Mouse (Mus musculus) heart, embryonic 15.5 days (tissue): Measurements from ENCODE around the gene Xylt1. TPM values are rescaled to one million over a fixed set of nuclear protein-coding genes. Genes with fewer than 3 reads are reported as not detected.

ENCODE experiments used
- ATAC-seq: fragments of 200-750 bp; cut with Nextera tagmentation; replicated peaks from 2 replicates; pipeline ENCODE4 v1.8.0; 2017; ENCODE audit warnings: low read depth, moderate TSS enrichment; ENCODE audit not compliant: insufficient number of reproducible peaks, insufficient read depth, low FRiP score
- H3K27ac ChIP-seq: fragments of 300-500 bp; sonication (generic); 2 replicates; pipeline ENCODE4 v1.5.1; 2015; ENCODE audit warnings: mild to moderate bottlenecking, inconsistent platforms
- H3K27me3 ChIP-seq: fragments of 300-500 bp; sonication (generic); 2 replicates; pipeline ENCODE4 v1.6.1; 2015; ENCODE audit warnings: inconsistent platforms
- H3K36me3 ChIP-seq: fragments of 300-500 bp; sonication (generic); 2 replicates; pipeline ENCODE4 v1.6.1; 2015; ENCODE audit warnings: mild to moderate bottlenecking, inconsistent platforms
- H3K4me1 ChIP-seq: fragments of 300-500 bp; sonication (generic); replicated peaks from 2 replicates; pipeline ENCODE4 v1.6.1; 2015; ENCODE audit warnings: inconsistent platforms
- H3K4me2 ChIP-seq: fragments of 300-500 bp; sonication (generic); 2 replicates; pipeline ENCODE4 v1.6.1; 2015; ENCODE audit warnings: inconsistent platforms, mild to moderate bottlenecking, moderate library complexity
- H3K4me3 ChIP-seq: fragments of 300-500 bp; sonication (generic); 2 replicates; pipeline ENCODE4 v1.5.1; 2015; ENCODE audit warnings: mild to moderate bottlenecking, inconsistent platforms
- H3K9ac ChIP-seq: fragments of 300-500 bp; sonication (generic); 2 replicates; pipeline ENCODE4 v1.6.1; 2015; ENCODE audit warnings: mild to moderate bottlenecking, inconsistent platforms
- H3K9me3 ChIP-seq: fragments of 300-500 bp; sonication (generic); replicated peaks from 2 replicates; pipeline ENCODE4 v1.6.1; 2016; ENCODE audit warnings: inconsistent platforms
- WGBS: fragments of 180-500 bp; shearing (Covaris S2); methylation state at CpG from one replicate; pipeline ENCODE4 v1.1.7; 2015; ENCODE audit warnings: mixed read lengths; 5-methylcytosine and 5-hydroxymethylcytosine counted together
- polyA plus RNA-seq: library from polyadenylated mRNA; unstranded; fragments of >200 nt; fragmentation: Nextera tagmentation; extraction: Ambion mirVana; gene quantifications from 2 replicates; pipeline ENCODE4 v1.2.1, GENCODE M21; 2015

The Xylt1 gene
- polyA plus RNA-seq, 1 experiment from 2014 or later: 0.91 TPM

DNA sequence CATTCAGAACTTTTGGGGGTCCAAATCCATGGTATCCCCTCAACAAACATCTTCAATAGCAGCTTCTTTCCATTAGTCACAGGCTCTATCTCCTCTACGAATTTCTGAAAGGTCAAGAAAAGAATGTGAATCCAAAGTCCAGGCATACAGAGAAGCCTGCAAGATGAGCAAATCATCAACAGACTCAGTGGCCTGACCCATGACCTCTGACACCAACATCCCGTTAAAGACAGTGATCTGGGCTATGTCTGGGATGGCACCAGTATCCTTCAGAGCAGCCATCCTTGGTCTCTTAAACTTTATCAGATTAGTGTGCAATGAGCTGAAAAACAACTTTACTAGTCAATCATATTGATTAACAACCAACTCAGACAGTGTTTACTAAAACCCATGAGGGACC lies 163.3 kb downstream of the Xylt1 start:
- Histone ChIP-seq H3K4me3 (no peak overlapping the region), H3K4me2 (no peak overlapping the region), H3K27ac (no peak overlapping the region), H3K4me1 (peaks cover 18% of the 10 kb centered on the region), H3K9ac (no peak overlapping the region), H3K36me3 (no peaks in the 10 kb centered on the region), H3K27me3 (no peaks in the 10 kb centered on the region), H3K9me3 (no peaks in the 10 kb centered on the region)
- no peak for ATAC-seq
- 49% methylated on average over 2 of the region's 2 CpGs for WGBS

DNA sequence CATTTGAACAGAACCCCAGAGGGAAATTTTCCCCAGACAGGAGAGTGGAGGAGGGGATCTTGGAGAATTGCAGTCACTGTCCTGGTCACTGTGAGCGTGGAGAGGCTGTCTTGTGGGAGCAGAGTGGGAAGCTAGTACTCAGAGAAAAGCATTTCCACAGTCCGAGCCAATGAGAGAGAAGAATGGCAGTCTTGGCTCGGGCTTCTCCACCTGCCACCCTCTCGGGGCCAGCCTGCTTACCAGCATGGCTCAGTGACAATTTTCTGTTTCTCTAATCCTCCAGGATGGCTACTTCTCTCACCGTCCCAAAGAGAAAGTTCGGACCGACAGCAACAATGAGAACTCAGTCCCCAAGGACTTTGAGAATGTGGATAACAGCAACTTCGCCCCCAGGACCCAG lies 167.5 kb downstream of the Xylt1 start:
- Histone ChIP-seq H3K9ac (no peak overlapping the region), H3K27ac (no peak overlapping the region), H3K27me3 (no peaks in the 10 kb centered on the region), H3K36me3 (no peaks in the 10 kb centered on the region), H3K9me3 (no peaks in the 10 kb centered on the region), H3K4me1 (peaks cover 2% of the 10 kb centered on the region), H3K4me2 (no peak overlapping the region), H3K4me3 (no peak overlapping the region)
- 72% methylated on average over 8 of the region's 8 CpGs for WGBS
- no peak for ATAC-seq

DNA sequence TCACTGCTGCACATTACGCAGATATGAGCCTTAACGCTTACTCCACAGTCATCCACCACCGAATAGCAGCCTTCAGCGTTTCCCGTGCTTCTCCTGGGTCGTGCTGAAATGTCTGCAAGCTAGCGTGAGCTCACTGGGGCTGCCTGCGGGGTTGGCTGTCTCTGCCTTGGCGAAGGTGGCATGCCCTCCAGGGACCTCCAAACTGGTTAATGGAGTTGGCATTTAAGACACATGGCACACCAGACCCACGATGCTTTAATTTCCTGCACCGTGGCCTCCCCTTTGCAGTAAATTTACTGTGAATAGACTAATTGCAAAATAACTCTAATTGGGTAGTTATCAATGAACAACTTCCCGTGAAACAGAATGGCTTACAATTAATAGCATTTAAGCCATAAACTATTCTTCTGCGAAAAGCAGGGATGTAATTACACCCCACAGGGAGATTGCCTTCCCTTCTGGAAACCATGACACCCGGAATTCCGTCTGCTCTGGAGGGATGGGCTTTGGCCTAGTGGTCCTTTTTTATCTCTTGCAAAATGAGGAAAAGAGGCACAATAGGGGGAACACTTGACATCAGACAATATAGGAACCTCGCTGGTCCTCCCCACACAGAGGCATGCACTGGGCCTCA lies 170.3 kb downstream of the Xylt1 start:
- whole genome bisulfite sequencing: 84% methylated on average over 16 of the region's 16 CpGs
- no peaks in the 10 kb centered on the region for H3K36me3 ChIP-seq
- H3K9ac ChIP-seq: no peak overlapping the region
- no peak overlapping the region for H3K4me3 ChIP-seq
- no peak overlapping the region for H3K4me2 ChIP-seq
- H3K27me3 ChIP-seq: no peaks in the 10 kb centered on the region
- no peaks in the 10 kb centered on the region for H3K9me3 ChIP-seq
- peaks cover 9% of the 10 kb centered on the region for H3K4me1 ChIP-seq
- ATAC-seq: no peak
- no peak overlapping the region for H3K27ac ChIP-seq

DNA sequence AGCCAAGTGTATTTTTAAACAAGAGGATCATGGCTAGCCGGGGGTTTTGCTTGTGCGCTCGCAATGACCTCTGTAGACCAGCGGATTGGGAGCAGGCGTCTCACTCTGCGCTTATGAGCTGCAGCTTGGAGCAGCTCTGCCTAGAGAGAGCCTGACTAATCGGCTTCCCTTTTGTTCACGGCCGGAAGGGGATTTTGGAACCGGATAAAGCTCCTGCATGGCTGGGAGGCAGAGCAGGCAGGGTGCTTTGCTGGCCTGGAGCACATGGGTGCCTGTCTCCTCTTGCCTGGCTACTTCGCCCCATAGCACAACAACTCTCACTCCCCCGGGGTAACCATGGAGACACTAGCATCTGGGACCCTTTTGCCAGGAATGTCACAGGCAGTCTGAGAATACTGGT lies 172.4 kb downstream of the Xylt1 start:
- Histone ChIP-seq H3K4me1 (peaks cover 12% of the 10 kb centered on the region), H3K27ac (no peak overlapping the region), H3K9ac (no peak overlapping the region), H3K4me2 (no peak overlapping the region), H3K9me3 (no peaks in the 10 kb centered on the region), H3K36me3 (no peaks in the 10 kb centered on the region), H3K27me3 (no peaks in the 10 kb centered on the region), H3K4me3 (no peak overlapping the region)
- ATAC-seq: no peak
- 46% methylated on average over 12 of the region's 12 CpGs for WGBS

DNA sequence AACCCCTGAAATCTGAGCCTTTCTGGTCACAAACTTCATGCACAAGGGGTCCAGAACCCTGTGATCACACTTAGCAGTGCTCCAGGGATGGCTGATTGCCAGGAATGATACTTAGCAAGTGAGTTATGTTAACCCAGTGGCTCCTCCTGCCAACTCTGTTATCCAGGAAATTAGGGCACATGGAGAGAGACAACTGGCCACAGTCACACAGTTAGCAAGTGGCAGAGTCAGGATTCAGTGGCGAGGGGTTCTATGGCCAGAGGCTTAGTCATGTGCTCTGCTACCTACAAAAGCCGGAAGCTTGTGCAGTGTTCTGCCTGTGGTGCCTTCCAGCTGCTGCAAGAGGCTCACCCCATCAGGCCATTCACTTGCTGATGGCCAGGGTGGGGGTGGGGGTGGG lies 175.0 kb downstream of the Xylt1 start:
- no peaks in the 10 kb centered on the region for H3K9me3 ChIP-seq
- peaks cover 12% of the 10 kb centered on the region for H3K4me1 ChIP-seq
- no peaks in the 10 kb centered on the region for H3K27me3 ChIP-seq
- H3K36me3 ChIP-seq: no peaks in the 10 kb centered on the region
- 50% methylated on average over 2 of the region's 2 CpGs for WGBS
- H3K9ac ChIP-seq: no peak overlapping the region
- H3K27ac ChIP-seq: no peak overlapping the region
- peak; percentile 64 for ATAC-seq
- H3K4me3 ChIP-seq: no peak overlapping the region
- H3K4me2 ChIP-seq: no peak overlapping the region

DNA sequence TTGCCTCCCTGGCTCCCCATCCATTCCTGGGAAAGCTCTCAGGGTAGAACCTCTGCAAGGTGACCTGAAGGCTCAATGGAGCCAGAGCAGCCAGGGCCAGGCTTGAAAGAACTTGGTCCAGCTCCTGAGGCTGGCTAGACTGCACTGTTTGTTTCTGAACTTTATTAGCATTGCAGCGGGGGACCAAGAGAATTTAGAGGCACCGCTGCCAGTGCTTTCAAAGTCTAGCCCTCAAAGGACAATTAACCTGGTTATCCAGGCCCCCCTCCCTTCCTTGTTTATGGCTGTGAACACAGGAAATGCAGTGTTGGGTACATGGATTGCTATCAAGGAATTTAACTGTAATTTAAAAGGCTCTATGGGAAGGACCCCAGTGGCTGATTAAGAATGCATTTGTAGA lies 177.4 kb downstream of the Xylt1 start:
- H3K4me2 ChIP-seq: no peak overlapping the region
- H3K36me3 ChIP-seq: no peaks in the 10 kb centered on the region
- H3K27ac ChIP-seq: no peak overlapping the region
- H3K9ac ChIP-seq: no peak overlapping the region
- 90% methylated on average over 2 of the region's 2 CpGs for WGBS
- H3K9me3 ChIP-seq: no peaks in the 10 kb centered on the region
- ATAC-seq: no peak
- H3K27me3 ChIP-seq: no peaks in the 10 kb centered on the region
- H3K4me3 ChIP-seq: no peak overlapping the region
- peaks cover 11% of the 10 kb centered on the region for H3K4me1 ChIP-seq

DNA sequence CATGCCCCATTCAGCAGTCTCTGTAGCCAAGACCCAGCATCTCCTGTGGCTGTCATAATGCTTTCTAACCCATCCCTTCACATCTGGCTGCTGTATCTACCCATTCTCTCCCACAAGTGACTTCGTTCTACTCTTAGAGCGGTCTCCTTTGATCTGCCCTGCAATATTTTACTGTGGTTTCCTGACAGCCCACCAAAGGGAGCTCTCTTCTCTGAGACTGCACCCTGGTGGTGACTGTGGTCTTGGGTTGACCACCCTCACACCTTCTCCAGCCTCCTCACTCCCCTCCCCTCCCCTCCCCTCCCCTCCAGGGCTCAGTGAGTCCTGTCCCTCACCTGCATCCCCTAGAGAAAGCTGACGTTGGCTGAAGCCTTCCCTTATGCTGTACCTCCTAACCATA lies 178.3 kb downstream of the Xylt1 start:
- no peak for ATAC-seq
- Histone ChIP-seq H3K36me3 (no peaks in the 10 kb centered on the region), H3K4me1 (peaks cover 9% of the 10 kb centered on the region), H3K4me2 (no peak overlapping the region), H3K27ac (no peak overlapping the region), H3K4me3 (no peak overlapping the region), H3K9ac (no peak overlapping the region), H3K9me3 (no peaks in the 10 kb centered on the region), H3K27me3 (no peaks in the 10 kb centered on the region)
- 66% methylated on average over 3 of the region's 3 CpGs for WGBS

DNA sequence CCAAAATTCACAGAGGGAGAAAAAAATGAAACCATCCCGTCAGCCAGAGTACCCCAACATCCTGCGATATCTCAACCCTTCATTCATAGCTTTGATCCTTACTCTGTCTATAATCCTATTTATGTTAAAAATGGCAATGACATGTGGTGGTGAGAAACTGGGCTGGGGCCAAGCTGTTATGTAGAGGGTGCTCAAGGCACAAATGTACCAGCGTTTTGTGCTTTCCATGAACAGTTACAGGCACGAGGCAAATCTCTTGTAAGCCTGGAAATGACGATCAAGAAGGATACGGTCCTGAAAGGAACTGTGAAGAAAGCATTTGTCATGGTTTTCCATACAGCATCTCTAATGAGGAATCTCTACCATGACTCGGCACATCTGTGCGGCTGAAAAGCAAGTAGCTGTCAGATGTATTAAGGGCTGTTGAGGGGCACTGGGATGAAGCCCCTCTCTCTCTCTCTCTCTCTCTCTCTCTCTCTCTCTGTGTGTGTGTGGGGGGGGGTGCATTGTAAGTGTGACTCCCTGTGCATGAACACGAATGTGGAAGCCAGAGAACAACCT lies 183.2 kb downstream of the Xylt1 start:
- Histone ChIP-seq H3K9me3 (no peaks in the 10 kb centered on the region), H3K27ac (no peak overlapping the region), H3K9ac (no peak overlapping the region), H3K4me2 (no peak overlapping the region), H3K27me3 (no peaks in the 10 kb centered on the region), H3K4me1 (0 out of 2 replicates have a peak, but pooled peaks cover 2% of the 10 kb centered on the region), H3K4me3 (no peak overlapping the region), H3K36me3 (no peaks in the 10 kb centered on the region)
- no peak for ATAC-seq
- 76% methylated on average over 9 of the region's 9 CpGs for WGBS

DNA sequence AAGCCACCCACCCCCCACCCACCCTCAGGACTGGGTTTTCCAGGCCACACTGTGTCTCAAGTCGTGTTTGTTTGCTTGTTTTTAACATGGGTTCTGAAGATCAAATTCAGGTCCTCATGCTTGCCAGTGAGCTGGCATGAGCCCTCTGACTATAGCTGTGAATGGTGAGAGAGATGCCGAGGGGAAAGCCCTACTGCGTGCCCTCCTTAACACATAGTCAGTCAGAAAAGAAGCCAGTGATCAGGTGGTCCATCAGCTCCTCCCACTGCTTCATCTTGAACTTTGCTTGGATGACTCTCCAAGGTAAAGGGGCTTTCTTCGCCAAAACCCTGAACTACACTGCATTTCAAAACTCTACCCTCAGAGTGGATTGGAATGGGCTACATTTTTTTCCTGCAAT lies 183.8 kb downstream of the Xylt1 start:
- Histone ChIP-seq H3K4me1 (0 out of 2 replicates have a peak, but pooled peaks cover 2% of the 10 kb centered on the region), H3K36me3 (no peaks in the 10 kb centered on the region), H3K9me3 (no peaks in the 10 kb centered on the region), H3K27ac (no peak overlapping the region), H3K4me2 (no peak overlapping the region), H3K9ac (no peak overlapping the region), H3K27me3 (no peaks in the 10 kb centered on the region), H3K4me3 (no peak overlapping the region)
- no peak for ATAC-seq
- 84% methylated on average over 4 of the region's 4 CpGs for WGBS

DNA sequence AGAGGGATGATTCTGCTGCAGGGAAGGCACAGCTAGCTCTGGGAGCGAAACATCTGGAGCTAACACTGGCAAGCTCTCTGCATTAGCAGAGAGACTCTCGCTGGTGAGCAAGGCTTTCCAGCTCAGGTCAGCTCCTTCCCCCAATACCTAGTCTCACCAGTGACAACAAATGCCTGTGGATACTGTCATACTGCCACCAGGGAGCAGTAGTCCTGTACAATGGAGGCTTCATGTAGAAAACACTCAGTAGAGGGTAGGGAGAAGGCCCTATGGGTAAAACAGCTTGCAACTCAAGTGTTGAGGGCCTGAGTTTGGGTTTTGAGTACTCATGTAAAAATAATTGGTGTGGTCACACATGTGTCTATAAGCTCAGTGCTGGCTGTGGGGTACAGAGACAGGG lies 185.3 kb downstream of the Xylt1 start:
- ATAC-seq: no peak

DNA sequence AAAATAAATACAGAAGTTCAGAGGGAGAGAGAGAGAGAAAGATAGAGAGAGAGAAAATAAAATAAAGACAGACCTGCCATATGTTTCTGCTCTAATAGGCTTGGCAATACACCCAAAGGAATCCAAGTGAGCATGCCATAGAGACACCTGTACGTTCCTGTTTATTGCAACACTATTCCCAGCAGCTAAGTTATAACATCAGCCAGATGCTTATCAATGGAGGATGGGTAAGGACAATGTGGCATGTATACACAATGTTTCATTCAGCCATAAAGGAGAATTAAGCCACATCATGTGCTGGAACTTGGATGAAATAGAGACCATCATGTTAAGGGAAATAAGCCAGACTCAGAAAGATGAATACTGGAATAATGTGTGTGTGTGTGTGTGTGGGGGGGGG lies 186.1 kb downstream of the Xylt1 start:
- Histone ChIP-seq H3K27me3 (no peaks in the 10 kb centered on the region), H3K4me2 (no peak overlapping the region), H3K4me1 (0 out of 2 replicates have a peak, but pooled peaks cover 2% of the 10 kb centered on the region), H3K36me3 (no peaks in the 10 kb centered on the region), H3K4me3 (no peak overlapping the region), H3K27ac (no peak overlapping the region), H3K9me3 (no peaks in the 10 kb centered on the region), H3K9ac (no peak overlapping the region)
- 73% methylated on average over 1 of the region's 1 CpGs for WGBS
- no peak for ATAC-seq

More for the DNA sequence above, 185.3 kb downstream of the Xylt1 start:
- H3K4me2 ChIP-seq: no peak overlapping the region
- 0 out of 2 replicates have a peak, but pooled peaks cover 2% of the 10 kb centered on the region for H3K4me1 ChIP-seq
- no peak overlapping the region for H3K27ac ChIP-seq
- no peaks in the 10 kb centered on the region for H3K27me3 ChIP-seq
- 66% methylated on average over 2 of the region's 2 CpGs for WGBS
- no peak overlapping the region for H3K4me3 ChIP-seq
- no peaks in the 10 kb centered on the region for H3K9me3 ChIP-seq
- no peak overlapping the region for H3K9ac ChIP-seq
- no peaks in the 10 kb centered on the region for H3K36me3 ChIP-seq

DNA sequence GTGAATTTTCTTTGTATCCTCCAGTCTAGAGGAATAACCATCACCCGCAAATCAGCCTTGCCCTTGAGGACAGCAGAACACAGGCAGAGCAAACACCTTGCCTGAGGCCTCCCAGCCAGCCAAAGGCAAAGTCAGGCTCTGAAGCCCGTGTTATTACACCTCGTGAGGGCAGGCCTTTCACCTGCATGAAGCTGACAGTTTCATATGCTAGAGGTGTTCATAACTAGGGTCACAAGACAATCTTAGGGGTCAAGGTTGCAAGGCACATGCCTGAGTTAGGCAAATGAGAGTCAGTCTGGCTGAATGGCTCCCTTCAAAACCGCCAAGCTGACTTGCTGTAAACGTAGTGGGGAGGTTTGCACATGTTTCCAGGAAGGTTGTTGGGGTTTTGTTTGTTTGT lies 186.5 kb downstream of the Xylt1 start:
- ATAC-seq: no peak
- 70% methylated on average over 5 of the region's 5 CpGs for WGBS

More for the DNA sequence above, 186.5 kb downstream of the Xylt1 start:
- Histone ChIP-seq H3K9me3 (no peaks in the 10 kb centered on the region), H3K36me3 (no peaks in the 10 kb centered on the region), H3K9ac (no peak overlapping the region), H3K27ac (no peak overlapping the region), H3K4me2 (no peak overlapping the region), H3K4me1 (0 out of 2 replicates have a peak, but pooled peaks cover 2% of the 10 kb centered on the region), H3K27me3 (no peaks in the 10 kb centered on the region), H3K4me3 (no peak overlapping the region)
